Mouse (Mus musculus): ENCODE measurements at regions not wholly inside any gene's neighbourhood (a gene's known extent, or its start where the extent isn't known, plus 50 kb on each side); places are given as distances from the start of the nearest gene placed in this dataset.

GRCm38 (mm10) chr14:86395531-86395930 lies 745.5 kb downstream of the Diaph3 start:
- TF ChIP-seq CTCF (conservative IDR thresholded peaks at IDR 0.05; ENCODE audit: low read length) (no peak), POU5F1 (IDR thresholded peaks at IDR 0.05; ENCODE audit: borderline replicate concordance, low read length) (no peak), NANOG (IDR thresholded peaks at IDR 0.05; ENCODE audit: borderline replicate concordance, low read length) (no peak)

Data from E14TG2a.4 (cell line).